Mouse (Mus musculus) midbrain, embryonic 16.5 days (tissue): ENCODE measurements at regions not wholly inside any gene's neighbourhood (a gene's known extent, or its start where the extent isn't known, plus 50 kb on each side); places are given as distances from the start of the nearest gene placed in this dataset.

ENCODE experiments used
- ATAC-seq: fragments of 200-750 bp; cut with Nextera tagmentation; 2 replicates; pipeline ENCODE4 v1.8.0; 2017; ENCODE audit warnings: moderate TSS enrichment
- H3K27ac ChIP-seq: fragments of 300-500 bp; sonication (generic); 2 replicates; pipeline ENCODE4 v1.5.1; 2014; ENCODE audit warnings: mild to moderate bottlenecking, low read length, mixed read lengths
- H3K27me3 ChIP-seq: fragments of 300-500 bp; sonication (generic); 2 replicates; pipeline ENCODE4 v1.6.1; 2014; ENCODE audit warnings: low read depth, low read length, mixed read lengths; ENCODE audit not compliant: control insufficient read depth, insufficient read depth
- H3K36me3 ChIP-seq: fragments of 300-500 bp; sonication (generic); 2 replicates; pipeline ENCODE4 v1.6.1; 2014; ENCODE audit warnings: mild to moderate bottlenecking, low read length, moderate library complexity, mixed read lengths; ENCODE audit not compliant: control insufficient read depth, insufficient read depth
- H3K4me1 ChIP-seq: fragments of 300-500 bp; sonication (generic); 2 replicates; pipeline ENCODE4 v1.6.1; 2014; ENCODE audit warnings: mild to moderate bottlenecking, low read length, mixed read lengths; ENCODE audit not compliant: control insufficient read depth, insufficient read depth
- H3K4me2 ChIP-seq: fragments of 300-500 bp; sonication (generic); 2 replicates; pipeline ENCODE4 v1.6.1; 2014; ENCODE audit warnings: mild to moderate bottlenecking, low read length, mixed read lengths
- H3K4me3 ChIP-seq: fragments of 300-500 bp; sonication (generic); 2 replicates; pipeline ENCODE4 v1.5.1; 2014; ENCODE audit warnings: low read depth, mild to moderate bottlenecking, low read length, moderate library complexity, mixed read lengths
- H3K9ac ChIP-seq: fragments of 300-500 bp; sonication (generic); 2 replicates; pipeline ENCODE4 v1.6.1; 2014; ENCODE audit warnings: low read depth, low read length, mixed read lengths
- H3K9me3 ChIP-seq: fragments of 300-500 bp; sonication (generic); replicated peaks from 2 replicates; pipeline ENCODE4 v1.6.1; 2014; ENCODE audit warnings: mild to moderate bottlenecking, low read length, mixed read lengths; ENCODE audit not compliant: control insufficient read depth, poor library complexity, severe bottlenecking
- WGBS: fragments of 180-500 bp; shearing (Covaris S2); extraction: QIAGEN DNeasy Blood & Tissue Kit; methylation state at CpG from one replicate; pipeline ENCODE4 v1.1.7; 2014; 5-methylcytosine and 5-hydroxymethylcytosine counted together

DNA sequence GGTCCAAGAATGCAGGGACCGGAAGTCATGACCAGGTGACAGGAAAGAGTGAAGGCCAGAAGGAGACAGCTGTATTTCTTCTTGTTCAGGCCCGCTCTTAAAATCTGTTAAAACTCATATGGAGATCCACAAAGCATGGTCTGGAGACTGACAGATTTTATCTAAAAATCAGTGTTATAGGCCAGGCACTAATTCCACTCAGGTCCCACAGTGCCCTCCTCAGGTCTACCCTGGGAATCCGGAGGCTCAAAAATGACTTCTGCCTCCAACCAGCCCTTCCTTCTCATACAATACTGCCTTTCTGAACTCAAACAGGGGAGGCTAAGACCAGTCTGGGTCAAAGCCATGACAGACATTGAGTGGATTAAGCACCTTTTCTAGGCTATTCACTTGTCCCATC, 228.6 kb upstream of the Gm5148 start:
- 59% methylated on average over 3 of the region's 3 CpGs for WGBS
- ATAC-seq = no peak
- H3K4me2 ChIP-seq = no peak overlapping the region
- no peak overlapping the region for H3K9ac ChIP-seq
- H3K9me3 ChIP-seq = 0 out of 2 replicates have a peak, but pooled peaks cover 2% of the 10 kb centered on the region
- H3K27ac ChIP-seq = no peak overlapping the region
- H3K27me3 ChIP-seq = no peaks in the 10 kb centered on the region
- H3K4me3 ChIP-seq = no peak overlapping the region
- H3K36me3 ChIP-seq = no peaks in the 10 kb centered on the region
- H3K4me1 ChIP-seq = no peaks in the 10 kb centered on the region

DNA sequence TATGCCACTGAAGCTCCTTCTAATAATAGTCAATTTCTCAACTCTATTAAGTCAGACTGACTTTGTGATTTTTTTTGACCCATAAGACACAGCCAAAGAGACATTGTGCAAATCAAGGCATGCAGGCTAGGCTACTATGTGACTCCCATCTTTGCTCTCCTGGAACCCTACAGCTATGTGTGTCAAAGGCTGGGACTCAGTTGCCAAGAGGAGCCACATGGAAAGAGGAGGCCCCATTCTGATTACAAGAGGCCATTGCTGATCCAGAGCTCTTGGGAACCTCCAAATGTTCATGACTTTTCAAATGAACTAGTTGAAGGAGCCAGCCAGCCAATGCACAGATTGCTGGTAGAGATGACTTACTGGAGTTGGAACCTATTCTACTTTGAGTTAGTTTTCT, 228.0 kb upstream of the Gm5148 start:
- ATAC-seq = no peak
- H3K9me3 ChIP-seq = 0 out of 2 replicates have a peak, but pooled peaks cover 2% of the 10 kb centered on the region

DNA sequence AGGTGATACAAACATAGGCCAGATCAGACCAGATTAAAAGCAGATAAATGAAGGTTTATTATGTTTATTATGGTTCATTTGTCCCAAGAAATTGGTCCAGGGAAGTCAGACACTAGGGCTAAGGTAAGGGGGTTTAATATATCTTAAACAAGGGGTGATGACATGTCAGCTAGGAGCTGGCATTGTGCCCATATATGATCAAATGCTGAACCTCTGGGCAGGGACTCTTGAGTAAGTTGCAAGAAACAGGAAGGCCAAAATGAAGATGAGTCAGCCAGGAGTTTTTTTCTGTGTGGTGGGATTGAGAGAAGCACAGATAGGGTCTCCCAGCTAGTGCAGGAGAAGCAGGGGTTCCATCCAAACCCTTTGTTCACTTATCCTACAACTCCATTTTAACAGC, 219.4 kb upstream of the Gm5148 start:
- no peak overlapping the region for H3K4me2 ChIP-seq
- H3K36me3 ChIP-seq = no peaks in the 10 kb centered on the region
- H3K9me3 ChIP-seq = no peaks in the 10 kb centered on the region
- H3K4me1 ChIP-seq = no peaks in the 10 kb centered on the region
- no peak overlapping the region for H3K27ac ChIP-seq
- H3K9ac ChIP-seq = no peak overlapping the region
- no peak overlapping the region for H3K4me3 ChIP-seq
- H3K27me3 ChIP-seq = no peaks in the 10 kb centered on the region
- no peak for ATAC-seq

More for the DNA sequence above, 228.0 kb upstream of the Gm5148 start:
- Histone ChIP-seq H3K36me3 (no peaks in the 10 kb centered on the region), H3K4me3 (no peak overlapping the region), H3K4me2 (no peak overlapping the region), H3K4me1 (no peaks in the 10 kb centered on the region), H3K27ac (no peak overlapping the region), H3K27me3 (no peaks in the 10 kb centered on the region), H3K9ac (no peak overlapping the region)

DNA sequence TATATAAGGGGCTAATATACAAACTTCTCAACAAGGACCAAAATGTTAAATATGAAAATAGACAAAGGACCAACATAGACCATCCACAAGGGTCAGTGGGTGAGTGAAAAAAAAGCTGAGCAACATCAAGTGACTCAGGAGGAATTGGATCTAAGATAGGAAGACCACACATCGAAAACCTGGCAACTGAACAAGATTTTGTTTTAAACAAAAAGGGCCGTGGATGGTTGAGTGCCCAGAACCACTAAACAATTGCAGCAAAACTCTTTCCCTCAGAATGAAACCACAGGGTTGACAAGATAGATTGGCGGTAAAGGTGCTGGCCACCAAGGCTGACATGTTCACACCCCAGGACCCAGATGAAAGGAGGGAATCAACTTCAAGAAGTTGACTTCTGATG, 215.7 kb upstream of the Gm5148 start:
- no peak overlapping the region for H3K9ac ChIP-seq
- H3K4me1 ChIP-seq = 0 out of 2 replicates have a peak, but pooled peaks cover 3% of the 10 kb centered on the region
- no peak overlapping the region for H3K27ac ChIP-seq
- H3K9me3 ChIP-seq = no peaks in the 10 kb centered on the region
- H3K4me2 ChIP-seq = no peak overlapping the region
- no peak for ATAC-seq
- no peaks in the 10 kb centered on the region for H3K27me3 ChIP-seq
- 80% methylated on average over 3 of the region's 3 CpGs for WGBS
- H3K4me3 ChIP-seq = no peak overlapping the region
- H3K36me3 ChIP-seq = no peaks in the 10 kb centered on the region

DNA sequence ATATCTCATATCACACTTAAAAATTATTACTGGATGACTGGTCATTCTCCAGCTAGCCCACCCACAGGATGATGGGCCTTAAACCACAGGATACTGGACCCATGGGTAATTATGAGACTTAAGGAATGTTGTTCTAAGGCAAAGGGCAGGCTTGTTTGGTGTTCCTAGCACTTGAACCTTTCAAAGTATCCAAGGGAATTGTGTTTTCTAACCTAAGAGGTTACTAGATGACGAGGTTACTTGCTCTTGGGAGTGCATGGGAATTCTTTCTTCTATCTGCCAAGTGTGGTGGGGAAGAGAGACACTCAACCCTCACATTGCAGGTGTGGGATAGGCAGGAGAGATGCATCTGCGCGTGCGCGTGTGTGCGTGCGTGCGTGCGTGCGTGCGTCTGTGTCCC, 214.6 kb upstream of the Gm5148 start:
- H3K4me1 ChIP-seq = 0 out of 2 replicates have a peak, but pooled peaks cover 3% of the 10 kb centered on the region
- no peak for ATAC-seq
- no peaks in the 10 kb centered on the region for H3K36me3 ChIP-seq
- H3K9ac ChIP-seq = no peak overlapping the region
- H3K4me2 ChIP-seq = no peak overlapping the region
- H3K9me3 ChIP-seq = no peaks in the 10 kb centered on the region
- H3K27ac ChIP-seq = no peak overlapping the region
- 96% methylated on average over 11 of the region's 11 CpGs for WGBS
- no peaks in the 10 kb centered on the region for H3K27me3 ChIP-seq
- H3K4me3 ChIP-seq = no peak overlapping the region

DNA sequence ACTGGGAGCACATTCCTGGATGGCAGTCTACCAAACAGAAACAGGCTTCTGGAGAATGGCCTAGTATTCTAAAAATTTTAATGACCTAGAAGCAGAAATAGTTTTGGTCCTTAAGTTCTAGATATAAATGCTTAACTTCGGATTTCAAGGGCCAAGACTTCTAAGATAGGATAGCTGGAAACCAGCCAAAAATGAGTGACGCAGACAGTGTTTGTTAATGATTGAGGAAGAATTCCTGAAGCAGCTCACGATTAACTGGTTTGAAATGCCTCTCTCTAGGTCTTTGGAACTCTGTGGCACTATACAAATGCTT, 213.9 kb upstream of the Gm5148 start:
- Histone ChIP-seq H3K4me3 (no peak overlapping the region), H3K4me1 (0 out of 2 replicates have a peak, but pooled peaks cover 3% of the 10 kb centered on the region), H3K36me3 (no peaks in the 10 kb centered on the region), H3K4me2 (no peak overlapping the region), H3K27me3 (no peaks in the 10 kb centered on the region), H3K9me3 (no peaks in the 10 kb centered on the region), H3K27ac (no peak overlapping the region), H3K9ac (no peak overlapping the region)
- 53% methylated on average over 3 of the region's 3 CpGs for WGBS
- ATAC-seq = no peak

DNA sequence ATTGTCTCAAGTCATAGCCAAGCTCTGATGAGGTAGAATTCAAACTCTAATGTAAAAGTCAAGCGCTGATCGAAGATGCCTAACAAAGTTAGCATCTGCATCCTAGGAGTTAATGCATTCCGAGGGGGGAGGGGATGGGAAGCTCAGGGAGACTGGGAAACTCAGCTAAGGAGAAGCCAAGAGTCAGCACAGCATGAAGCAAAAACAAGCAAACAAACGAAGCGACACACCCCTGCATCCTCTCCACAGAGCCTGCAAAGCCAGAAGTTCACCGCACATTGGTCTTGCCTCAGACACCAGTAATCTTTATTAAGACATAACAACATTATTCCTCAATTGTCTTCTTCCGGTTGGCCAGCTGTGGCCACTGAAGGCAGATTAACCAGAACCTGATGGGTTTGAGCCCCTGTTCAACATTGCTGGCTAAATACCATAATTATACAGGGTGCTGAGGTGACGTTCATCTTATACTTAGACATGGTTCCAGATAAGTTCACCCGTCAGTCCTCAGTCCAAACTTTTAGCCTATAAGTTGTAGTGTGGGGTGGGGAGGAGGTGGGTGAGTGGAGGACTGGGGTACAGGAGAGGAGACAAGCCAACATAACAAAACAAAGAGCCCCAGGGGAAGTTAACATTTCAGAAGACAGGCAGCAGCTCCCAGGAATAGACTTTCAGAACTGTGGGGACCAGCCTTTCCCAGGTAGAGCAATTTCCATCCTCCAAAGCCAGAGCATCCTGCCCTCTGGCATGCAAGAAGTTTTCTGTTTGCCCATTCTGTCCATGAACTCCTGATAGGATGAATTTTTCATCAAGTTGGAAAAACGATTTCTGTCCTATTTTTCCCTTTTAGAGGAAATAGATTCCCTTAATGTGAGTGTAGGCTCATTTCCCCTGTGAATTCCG, 213.3 kb upstream of the Gm5148 start:
- Histone ChIP-seq H3K4me3 (no peak overlapping the region), H3K36me3 (no peaks in the 10 kb centered on the region), H3K9me3 (no peaks in the 10 kb centered on the region), H3K4me1 (0 out of 2 replicates have a peak, but pooled peaks cover 3% of the 10 kb centered on the region), H3K27me3 (no peaks in the 10 kb centered on the region), H3K4me2 (no peak overlapping the region), H3K9ac (no peak overlapping the region), H3K27ac (no peak overlapping the region)
- no peak for ATAC-seq
- 47% methylated on average over 11 of the region's 11 CpGs for WGBS

DNA sequence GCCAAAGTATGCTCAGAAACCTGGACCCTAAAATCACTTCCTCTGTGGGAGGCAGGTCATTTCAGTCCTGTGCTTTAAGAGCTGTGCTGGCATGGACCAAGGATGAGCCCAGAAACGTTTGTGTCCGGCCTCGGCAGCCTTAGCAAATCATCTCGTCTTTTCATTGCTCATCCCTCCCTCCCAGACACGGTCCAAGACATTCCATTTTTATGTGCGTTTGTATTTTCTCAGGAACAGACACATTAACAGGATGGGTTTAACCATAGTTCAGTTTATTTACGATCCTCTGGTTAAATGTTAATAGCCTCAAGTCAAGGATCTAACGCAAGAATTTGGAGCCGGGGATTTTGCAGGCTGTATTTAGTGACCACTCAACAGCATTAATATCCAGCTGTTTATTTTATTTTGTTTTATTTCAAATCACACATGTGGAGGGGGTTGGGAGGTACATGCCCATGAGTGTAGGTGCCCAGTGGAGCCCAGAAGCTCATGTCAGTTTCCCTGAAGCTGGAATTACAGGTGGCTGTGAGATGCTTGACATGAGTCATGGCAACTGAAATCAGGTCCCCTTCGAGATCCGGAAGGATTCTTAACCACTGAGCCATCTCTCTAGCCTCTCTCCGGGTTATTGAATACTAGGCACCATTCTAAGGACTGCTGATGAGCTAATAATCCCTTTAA, 212.1 kb upstream of the Gm5148 start:
- no peaks in the 10 kb centered on the region for H3K27me3 ChIP-seq
- WGBS = 74% methylated on average over 12 of the region's 12 CpGs
- ATAC-seq = no peak
- H3K4me3 ChIP-seq = no peak overlapping the region
- no peak overlapping the region for H3K9ac ChIP-seq
- no peak overlapping the region for H3K27ac ChIP-seq
- H3K4me2 ChIP-seq = no peak overlapping the region
- H3K36me3 ChIP-seq = no peaks in the 10 kb centered on the region
- H3K4me1 ChIP-seq = 0 out of 2 replicates have a peak, but pooled peaks cover 3% of the 10 kb centered on the region
- no peaks in the 10 kb centered on the region for H3K9me3 ChIP-seq
